Mouse (Mus musculus): ENCODE results near the gene Olfr832. TPM values are rescaled to one million over a fixed set of nuclear protein-coding genes. Genes with fewer than 3 reads are reported as not detected.
"Not testable (repeated sequence)": the region's sequence is repeated elsewhere in the genome, so short reads cannot be mapped to it uniquely, and the experiment has no call there.

Olfr832 gene
- polyA plus RNA-seq (2014; fragmentation: Nextera tagmentation; extraction: Ambion mirVana) = not detected in 2 replicates

- not testable (repeated sequence) for H3K27me3 ChIP-seq (ENCODE audit: control insufficient read depth, insufficient read depth, low read length); H3K4me2 ChIP-seq (ENCODE audit: low read depth, severe bottlenecking); H3K4me1 ChIP-seq (ENCODE audit: control insufficient read depth, insufficient read depth, low read length); ATAC-seq (ENCODE audit: insufficient number of reproducible peaks, low FRiP score, low TSS enrichment, low read depth); H3K27ac ChIP-seq (replicated peaks; ENCODE audit: low read depth, low read length); H3K9ac ChIP-seq (ENCODE audit: low read length); DNase-seq (ENCODE audit: low spot score); H3K36me3 ChIP-seq (ENCODE audit: control insufficient read depth, insufficient read depth, low read length); H3K9me3 ChIP-seq (ENCODE audit: control insufficient read depth, low read length); H3K4me3 ChIP-seq (ENCODE audit: low read depth, low read length)
- 83% methylated on average over 2 of the region's 2 CpGs for WGBS
Measured at GRCm38 (mm10) chr9:18936822-18937221, at the start of gene Olfr832. Gene Olfr832 (plus strand): TSS chr9:18937122.

- H3K4me1 ChIP-seq (ENCODE audit: control insufficient read depth, insufficient read depth, low read length); H3K27me3 ChIP-seq (ENCODE audit: control insufficient read depth, insufficient read depth, low read length); ATAC-seq (ENCODE audit: insufficient number of reproducible peaks, low FRiP score, low TSS enrichment, low read depth); H3K4me2 ChIP-seq (ENCODE audit: low read depth, severe bottlenecking); H3K9me3 ChIP-seq (ENCODE audit: control insufficient read depth, low read length); DNase-seq (ENCODE audit: low spot score); H3K27ac ChIP-seq (replicated peaks; ENCODE audit: low read depth, low read length); H3K9ac ChIP-seq (ENCODE audit: low read length); H3K4me3 ChIP-seq (ENCODE audit: low read depth, low read length); H3K36me3 ChIP-seq (ENCODE audit: control insufficient read depth, insufficient read depth, low read length): not testable (repeated sequence)
- 82% methylated on average over 2 of the region's 2 CpGs for WGBS
Measured at GRCm38 (mm10) chr9:18907699-18908098, 29.2 kb upstream of the Olfr832 start.

GRCm38 (mm10) chr9:18927921-18928320 is 9.0 kb upstream of the Olfr832 start:
- not testable (repeated sequence) for H3K27me3 ChIP-seq (ENCODE audit: control insufficient read depth, insufficient read depth, low read length); ATAC-seq (ENCODE audit: insufficient number of reproducible peaks, low FRiP score, low TSS enrichment, low read depth); H3K4me3 ChIP-seq (ENCODE audit: low read depth, low read length); H3K9me3 ChIP-seq (ENCODE audit: control insufficient read depth, low read length); H3K27ac ChIP-seq (replicated peaks; ENCODE audit: low read depth, low read length); DNase-seq (ENCODE audit: low spot score); H3K9ac ChIP-seq (ENCODE audit: low read length); H3K4me2 ChIP-seq (ENCODE audit: low read depth, severe bottlenecking); H3K4me1 ChIP-seq (ENCODE audit: control insufficient read depth, insufficient read depth, low read length); H3K36me3 ChIP-seq (ENCODE audit: control insufficient read depth, insufficient read depth, low read length)
- WGBS = 85% methylated on average over 16 of the region's 16 CpGs

- no peaks in the 10 kb centered on the region for H3K9me3 ChIP-seq (ENCODE audit: control insufficient read depth, low read length)
- H3K27ac ChIP-seq (replicated peaks; ENCODE audit: low read depth, low read length) = no peak overlapping the region
- no peak overlapping the region for H3K4me2 ChIP-seq (ENCODE audit: low read depth, severe bottlenecking)
- H3K36me3 ChIP-seq (ENCODE audit: control insufficient read depth, insufficient read depth, low read length) = no peaks in the 10 kb centered on the region
- no peak overlapping the region for H3K9ac ChIP-seq (ENCODE audit: low read length)
- DNase-seq (ENCODE audit: low spot score) (no peak), ATAC-seq (ENCODE audit: insufficient number of reproducible peaks, low FRiP score, low TSS enrichment, low read depth) (no peak)
- H3K4me3 ChIP-seq (ENCODE audit: low read depth, low read length) = no peak overlapping the region
- no peaks in the 10 kb centered on the region for H3K27me3 ChIP-seq (ENCODE audit: control insufficient read depth, insufficient read depth, low read length)
- no peaks in the 10 kb centered on the region for H3K4me1 ChIP-seq (ENCODE audit: control insufficient read depth, insufficient read depth, low read length)
Measured at GRCm38 (mm10) chr9:18962021-18962420, 25.1 kb downstream of the Olfr832 start.

- H3K9me3 ChIP-seq (ENCODE audit: control insufficient read depth, low read length) = no peaks in the 10 kb centered on the region
- H3K27ac ChIP-seq (replicated peaks; ENCODE audit: low read depth, low read length) = no peak within 1 kb of the TSS
- WGBS = 81% methylated on average over 3 of the region's 3 CpGs
Measured at GRCm38 (mm10) chr9:18987690-18988089, 50.8 kb downstream of the Olfr832 start, which contains the start of gene Olfr834. Gene Olfr834 (plus strand): TSS chr9:18987990.

More at GRCm38 (mm10) chr9:18987690-18988089, 50.8 kb downstream of the Olfr832 start, which contains the start of gene Olfr834:
- H3K4me2 ChIP-seq (ENCODE audit: low read depth, severe bottlenecking) = no peak within 1 kb of the TSS
- DNase-seq (ENCODE audit: low spot score) (no peak), ATAC-seq (ENCODE audit: insufficient number of reproducible peaks, low FRiP score, low TSS enrichment, low read depth) (no peak)
- H3K4me3 ChIP-seq (ENCODE audit: low read depth, low read length) = no peak within 1 kb of the TSS
- no peak within 1 kb of the TSS for H3K9ac ChIP-seq (ENCODE audit: low read length)
- no peaks in the 10 kb centered on the region for H3K36me3 ChIP-seq (ENCODE audit: control insufficient read depth, insufficient read depth, low read length)
- H3K4me1 ChIP-seq (ENCODE audit: control insufficient read depth, insufficient read depth, low read length) = no peaks in the 10 kb centered on the region
- no peaks in the 10 kb centered on the region for H3K27me3 ChIP-seq (ENCODE audit: control insufficient read depth, insufficient read depth, low read length)

Other genes with a start within 250 kb of the Olfr832 start
- not detected in 2 replicates for gene Olfr24, start 173.1 kb upstream of the Olfr832 start, polyA plus RNA-seq (2014; fragmentation: Nextera tagmentation; extraction: Ambion mirVana)
- gene Olfr828, start 117.6 kb upstream of the Olfr832 start, polyA plus RNA-seq (2014; fragmentation: Nextera tagmentation; extraction: Ambion mirVana) = not detected in 2 replicates
- gene Olfr829, start 82.2 kb upstream of the Olfr832 start, polyA plus RNA-seq (2014; fragmentation: Nextera tagmentation; extraction: Ambion mirVana) = not detected in 2 replicates
- not detected in 2 replicates for gene Olfr830, start 62.4 kb upstream of the Olfr832 start, polyA plus RNA-seq (2014; fragmentation: Nextera tagmentation; extraction: Ambion mirVana)
- not detected in 2 replicates for gene Olfr834, start 50.9 kb downstream of the Olfr832 start, polyA plus RNA-seq (2014; fragmentation: Nextera tagmentation; extraction: Ambion mirVana)
- not detected in 2 replicates for gene Olfr835, start 95.6 kb downstream of the Olfr832 start, polyA plus RNA-seq (2014; fragmentation: Nextera tagmentation; extraction: Ambion mirVana)
- not detected in 2 replicates for gene Olfr836, start 183.3 kb downstream of the Olfr832 start, polyA plus RNA-seq (2014; fragmentation: Nextera tagmentation; extraction: Ambion mirVana)
- gene Olfr837, start 199.2 kb downstream of the Olfr832 start, polyA plus RNA-seq (2014; fragmentation: Nextera tagmentation; extraction: Ambion mirVana) = not detected in 2 replicates
- not detected in 2 replicates for gene Olfr839-ps1, start 240.2 kb downstream of the Olfr832 start, polyA plus RNA-seq (2014; fragmentation: Nextera tagmentation; extraction: Ambion mirVana)

All from limb, embryonic 11.5 days (tissue).